Mouse (Mus musculus) small intestine, adult 2 months (tissue): Measurements from ENCODE around the gene Snx8. TPM values are rescaled to one million over a fixed set of nuclear protein-coding genes. Genes with fewer than 3 reads are reported as not detected.

Experiments used
- H3K27ac ChIP-seq: fragments of 200-500 bp; 2 replicates; pipeline ENCODE4 v1.5.1; 2012; ENCODE audit warnings: low read depth, low read length, control low read depth, inconsistent platforms; ENCODE audit not compliant: insufficient read depth
- H3K27me3 ChIP-seq: fragments of 200-500 bp; 2 replicates; pipeline ENCODE4 v1.6.1; 2012; ENCODE audit warnings: mild to moderate bottlenecking, moderate library complexity, low read length, inconsistent platforms; ENCODE audit not compliant: control insufficient read depth, insufficient read depth
- H3K36me3 ChIP-seq: fragments of 200-500 bp; 2 replicates; pipeline ENCODE4 v1.6.1; 2012; ENCODE audit warnings: mild to moderate bottlenecking, low read length, control low read depth, inconsistent platforms; ENCODE audit not compliant: control insufficient read depth, insufficient read depth
- H3K4me1 ChIP-seq: fragments of 200-500 bp; 2 replicates; pipeline ENCODE4 v1.6.1; 2012; ENCODE audit warnings: low read length, inconsistent platforms, mixed read lengths; ENCODE audit not compliant: control insufficient read depth, insufficient read depth, insufficient read length
- H3K4me3 ChIP-seq: fragments of 200-500 bp; 2 replicates; pipeline ENCODE4 v1.5.1; 2012; ENCODE audit warnings: low read depth, mild to moderate bottlenecking, control low read depth, inconsistent platforms, low read length, moderate library complexity
- CTCF ChIP-seq: fragments of 200-500 bp; IDR thresholded peaks from 2 replicates; pipeline ENCODE4 v1.5.1; 2012; ENCODE audit warnings: low read depth, mild to moderate bottlenecking, control low read depth, inconsistent platforms, low read length, moderate library complexity, mixed read lengths; ENCODE audit not compliant: insufficient replicate concordance, insufficient read length; ENCODE audit errors: extremely low read depth
- POLR2A ChIP-seq: fragments of 200-500 bp; IDR thresholded peaks from 2 replicates; pipeline ENCODE4 v1.6.1; 2012; ENCODE audit warnings: low read depth, mild to moderate bottlenecking, control low read depth, inconsistent platforms, low read length, moderate library complexity
- WGBS: fragments of 180-500 bp; shearing (Covaris S2); methylation state at CpG from one replicate; pipeline ENCODE4 v1.1.7; 2018; 5-methylcytosine and 5-hydroxymethylcytosine counted together
- polyA plus RNA-seq: library from polyadenylated mRNA; depleted of rRNA; stranded (reverse); fragments of >200 nt; gene quantifications from 2 replicates; pipeline ENCODE4 v1.2.3, GENCODE M21; 2012

Gene Snx8
- polyA plus RNA-seq, 1 experiment, result 6.6 TPM

GRCm38 (mm10) chr5:140384462-140384861 lies 4.6 kb downstream of the Snx8 start:
- Histone ChIP-seq H3K4me1 (peaks cover 5% of the 10 kb centered on the region), H3K36me3 (no peaks in the 10 kb centered on the region), H3K27me3 (no peaks in the 10 kb centered on the region), H3K27ac (no peak overlapping the region), H3K4me3 (no peak overlapping the region)
- TF ChIP-seq CTCF (no peak), POLR2A (no peak)
- 76% methylated on average over 1 of the region's 1 CpGs for WGBS

- Histone ChIP-seq H3K27me3 (no peaks in the 10 kb centered on the region), H3K4me3 (no peak overlapping the region), H3K4me1 (peaks cover under 1% of the 10 kb centered on the region), H3K27ac (no peak overlapping the region), H3K36me3 (no peaks in the 10 kb centered on the region)
- TF ChIP-seq CTCF (no peak), POLR2A (no peak)
- WGBS, result 66% methylated on average over 7 of the region's 7 CpGs
Observed at GRCm38 (mm10) chr5:140383559-140383958, 5.5 kb downstream of the Snx8 start.

- TF ChIP-seq POLR2A, result no peak
- TF ChIP-seq CTCF, result no peak
- H3K4me1 ChIP-seq, result no peaks in the 10 kb centered on the region; the same call in 1 of the 2 replicates
- H3K27ac ChIP-seq, result no peak overlapping the region
- no peak overlapping the region for H3K4me3 ChIP-seq
- no peaks in the 10 kb centered on the region for H3K36me3 ChIP-seq
- 85% methylated on average over 6 of the region's 6 CpGs for WGBS
- no peaks in the 10 kb centered on the region for H3K27me3 ChIP-seq
Observed at GRCm38 (mm10) chr5:140382688-140383087, 6.4 kb downstream of the Snx8 start.

GRCm38 (mm10) chr5:140381156-140381555 lies 7.9 kb downstream of the Snx8 start:
- H3K27ac ChIP-seq, result no peak overlapping the region
- WGBS, result 80% methylated on average over 7 of the region's 7 CpGs
- TF ChIP-seq POLR2A (no peak), CTCF (no peak)

GRCm38 (mm10) chr5:140379299-140379698 lies 9.8 kb downstream of the Snx8 start:
- H3K4me3 ChIP-seq, result no peak overlapping the region
- H3K4me1 ChIP-seq, result peaks cover 7% of the 10 kb centered on the region; the same call in 1 of the 2 replicates
- no peaks in the 10 kb centered on the region for H3K27me3 ChIP-seq
- H3K27ac ChIP-seq, result no peak overlapping the region
- TF ChIP-seq POLR2A, result no peak
- no peaks in the 10 kb centered on the region for H3K36me3 ChIP-seq
- WGBS, result 79% methylated on average over 6 of the region's 6 CpGs

More at GRCm38 (mm10) chr5:140381156-140381555, 7.9 kb downstream of the Snx8 start:
- no peak overlapping the region for H3K4me3 ChIP-seq
- no peaks in the 10 kb centered on the region for H3K27me3 ChIP-seq
- no peaks in the 10 kb centered on the region; the same call in 1 of the 2 replicates for H3K4me1 ChIP-seq
- no peaks in the 10 kb centered on the region for H3K36me3 ChIP-seq

- H3K4me1 ChIP-seq, result peaks cover 7% of the 10 kb centered on the region; the same call in 1 of the 2 replicates
- WGBS, result 77% methylated on average over 6 of the region's 6 CpGs
- H3K27me3 ChIP-seq, result no peaks in the 10 kb centered on the region
- H3K27ac ChIP-seq, result no peak overlapping the region
- H3K4me3 ChIP-seq, result no peak overlapping the region
- H3K36me3 ChIP-seq, result no peaks in the 10 kb centered on the region
- TF ChIP-seq CTCF, result no peak
- no peak for TF ChIP-seq POLR2A
Observed at GRCm38 (mm10) chr5:140378121-140378853, 10.8 kb downstream of the Snx8 start.

GRCm38 (mm10) chr5:140375249-140375829 lies 13.7 kb downstream of the Snx8 start:
- no peaks in the 10 kb centered on the region for H3K36me3 ChIP-seq
- no peak overlapping the region for H3K4me3 ChIP-seq
- TF ChIP-seq POLR2A (no peak), CTCF (no peak)
- H3K27me3 ChIP-seq, result no peaks in the 10 kb centered on the region
- peaks cover 7% of the 10 kb centered on the region; the same call in 1 of the 2 replicates for H3K4me1 ChIP-seq
- no peak overlapping the region for H3K27ac ChIP-seq
- 42% methylated on average over 4 of the region's 4 CpGs for WGBS

GRCm38 (mm10) chr5:140374226-140374625 lies 14.8 kb downstream of the Snx8 start:
- WGBS, result 74% methylated on average over 3 of the region's 3 CpGs
- Histone ChIP-seq H3K27ac (no peak overlapping the region), H3K4me3 (no peak overlapping the region), H3K36me3 (no peaks in the 10 kb centered on the region), H3K27me3 (no peaks in the 10 kb centered on the region), H3K4me1 (peaks cover 7% of the 10 kb centered on the region; the same call in 1 of the 2 replicates)
- TF ChIP-seq POLR2A (no peak), CTCF (no peak)
